Mouse (Mus musculus) gastrocnemius, adult 8-10 months (tissue): ENCODE measurements around the gene AI597479. TPM values are rescaled to one million over a fixed set of nuclear protein-coding genes. Genes with fewer than 3 reads are reported as not detected.
A peak's percentile ranks its signal among the peaks of the same experiment; 100 is the strongest.
"Not testable (repeated sequence)": the region's sequence is repeated elsewhere in the genome, so short reads cannot be mapped to it uniquely, and the experiment has no call there.

ENCODE experiments used
- DNase-seq, 2 experiments: peaks; one replicate each; pipeline ENCODE4 v3.0.0; 2022; ENCODE audit warnings: low spot score in 2 of 2
- total RNA-seq, 4 experiments: library from RNA; stranded (reverse); gene quantifications; 2 replicates each; pipeline ENCODE4 v1.2.4; 2022

AI597479 gene
- total RNA-seq, 4 experiments from 2014 or later, result 16.9 to 19.4 (median 18.6) TPM

- no peak for DNase-seq
Measured at GRCm38 (mm10) chr1:43122616-43123015, 24.1 kb downstream of the AI597479 start.

- no peak for DNase-seq
Measured at GRCm38 (mm10) chr1:43124726-43125125, 26.2 kb downstream of the AI597479 start.

- no peak for DNase-seq
Measured at GRCm38 (mm10) chr1:43127196-43127595, 28.7 kb downstream of the AI597479 start.

GRCm38 (mm10) chr1:43127820-43128610, 29.5 kb downstream of the AI597479 start:
- no peak for DNase-seq

- DNase-seq, result no peak
Measured at GRCm38 (mm10) chr1:43130219-43130981, 31.9 kb downstream of the AI597479 start.

GRCm38 (mm10) chr1:43131591-43131990, 33.1 kb downstream of the AI597479 start:
- DNase-seq, result no peak

- DNase-seq, result not testable (repeated sequence)
Measured at GRCm38 (mm10) chr1:43136488-43137029, 38.0 kb downstream of the AI597479 start.

- no peak for DNase-seq
Measured at GRCm38 (mm10) chr1:43137334-43137733, 38.8 kb downstream of the AI597479 start.

- no peak for DNase-seq
Measured at GRCm38 (mm10) chr1:43138268-43138812, 39.8 kb downstream of the AI597479 start.

GRCm38 (mm10) chr1:43139587-43140266, 41.2 kb downstream of the AI597479 start:
- peak; percentile 62 to 69 for DNase-seq

- no peak for DNase-seq
Measured at GRCm38 (mm10) chr1:43141555-43141961, 43.0 kb downstream of the AI597479 start.

GRCm38 (mm10) chr1:43142849-43143248, 44.3 kb downstream of the AI597479 start:
- DNase-seq, result no peak

- no peak for DNase-seq
Measured at GRCm38 (mm10) chr1:43143284-43143683, 44.8 kb downstream of the AI597479 start.

- no peak for DNase-seq
Measured at GRCm38 (mm10) chr1:43143791-43144190, 45.3 kb downstream of the AI597479 start.

GRCm38 (mm10) chr1:43144338-43144906, 45.9 kb downstream of the AI597479 start:
- DNase-seq, result no peak

GRCm38 (mm10) chr1:43145388-43145787, 46.9 kb downstream of the AI597479 start:
- no peak for DNase-seq

GRCm38 (mm10) chr1:43147474-43147873, 49.0 kb downstream of the AI597479 start:
- no peak for DNase-seq

GRCm38 (mm10) chr1:43150225-43150624, 51.7 kb downstream of the AI597479 start:
- no peak for DNase-seq

GRCm38 (mm10) chr1:43152626-43153025, 54.1 kb downstream of the AI597479 start:
- DNase-seq, result no peak

GRCm38 (mm10) chr1:43153538-43153937, 55.0 kb downstream of the AI597479 start:
- no peak for DNase-seq

GRCm38 (mm10) chr1:43154491-43154890, 56.0 kb downstream of the AI597479 start:
- no peak for DNase-seq
